Mouse (Mus musculus) thymus, adult 2 months (tissue): ENCODE results near the gene Kif1b.

Experiments used
- CTCF ChIP-seq: fragments of 200-500 bp; IDR thresholded peaks from 2 replicates; pipeline ENCODE4 v1.5.1; 2012; ENCODE audit warnings: mild to moderate bottlenecking, control low read depth, low read length, moderate library complexity, borderline replicate concordance; ENCODE audit not compliant: control insufficient read depth, poor library complexity, insufficient read depth; ENCODE audit errors: extremely low read depth
- POLR2A ChIP-seq: fragments of 200-500 bp; IDR thresholded peaks from 2 replicates; pipeline ENCODE4 v1.6.1; 2012; ENCODE audit warnings: mild to moderate bottlenecking, low read length, control low read depth, moderate library complexity; ENCODE audit not compliant: control insufficient read depth, poor library complexity, insufficient read depth; ENCODE audit errors: extremely low read depth

- TF ChIP-seq CTCF, result no peak
- TF ChIP-seq POLR2A, result no peak
Observed at GRCm38 (mm10) chr4:149292984-149293383, 14.5 kb downstream of the Kif1b start.
